Mouse (Mus musculus) midbrain, postnatal 0 days (tissue): ENCODE measurements around the gene Cacna1h. TPM values are rescaled to one million over a fixed set of nuclear protein-coding genes. Genes with fewer than 3 reads are reported as not detected.

Source experiments
- ATAC-seq: fragments of 200-750 bp; cut with Nextera tagmentation; 2 replicates; pipeline ENCODE4 v1.8.0; 2017; ENCODE audit warnings: moderate number of reproducible peaks, mild to moderate bottlenecking, moderate TSS enrichment, moderate library complexity; ENCODE audit not compliant: low FRiP score
- DNase-seq: peaks from one replicate; pipeline ENCODE4 v3.0.0-alpha.2; 2015; ENCODE audit warnings: low spot score
- H3K27ac ChIP-seq: fragments of 300-500 bp; sonication (generic); 2 replicates; pipeline ENCODE4 v1.5.1; 2014; ENCODE audit warnings: low read depth, mild to moderate bottlenecking, low read length, mixed read lengths
- H3K27me3 ChIP-seq: fragments of 300-500 bp; sonication (generic); 2 replicates; pipeline ENCODE4 v1.6.1; 2014; ENCODE audit warnings: low read length, control low read depth, mixed read lengths; ENCODE audit not compliant: insufficient read depth
- H3K36me3 ChIP-seq: fragments of 300-500 bp; sonication (generic); 2 replicates; pipeline ENCODE4 v1.6.1; 2014; ENCODE audit warnings: low read length, control low read depth, mixed read lengths; ENCODE audit not compliant: insufficient read depth
- H3K4me1 ChIP-seq: fragments of 300-500 bp; sonication (generic); 2 replicates; pipeline ENCODE4 v1.6.1; 2014; ENCODE audit warnings: mild to moderate bottlenecking, control low read depth, antibody characterized with exemption, low read length, mixed read lengths; ENCODE audit not compliant: insufficient read depth
- H3K4me2 ChIP-seq: fragments of 300-500 bp; sonication (generic); 2 replicates; pipeline ENCODE4 v1.6.1; 2014; ENCODE audit warnings: low read depth, mild to moderate bottlenecking, low read length, mixed read lengths; ENCODE audit not compliant: poor library complexity, severe bottlenecking
- H3K4me3 ChIP-seq: fragments of 300-500 bp; sonication (generic); 2 replicates; pipeline ENCODE4 v1.5.1; 2014; ENCODE audit warnings: low read depth, mild to moderate bottlenecking, low read length, moderate library complexity
- H3K9ac ChIP-seq: fragments of 300-500 bp; sonication (generic); replicated peaks from 2 replicates; pipeline ENCODE4 v1.6.1; 2014; ENCODE audit warnings: mild to moderate bottlenecking, low read length, moderate library complexity, mixed read lengths; ENCODE audit not compliant: poor library complexity, severe bottlenecking
- H3K9me3 ChIP-seq: fragments of 300-500 bp; sonication (generic); 2 replicates; pipeline ENCODE4 v1.6.1; 2016; ENCODE audit warnings: low read length, control low read depth
- CTCF ChIP-seq: IDR thresholded peaks from 2 replicates; pipeline ENCODE4 v1.5.1; 2016; ENCODE audit warnings: antibody characterized with exemption, mild to moderate bottlenecking
- WGBS: fragments of 180-500 bp; shearing (Covaris S2); extraction: QIAGEN DNeasy Blood & Tissue Kit; methylation state at CpG from one replicate; pipeline ENCODE4 v1.1.7; 2014; 5-methylcytosine and 5-hydroxymethylcytosine counted together
- polyA plus RNA-seq: library from polyadenylated mRNA; unstranded; fragments of >200 nt; fragmentation: Nextera tagmentation; extraction: Ambion mirVana; gene quantifications from 2 replicates; pipeline ENCODE4 v1.2.1, GENCODE M21; 2015
- total RNA-seq: library from RNA; depleted of rRNA; stranded (reverse); fragments of >200 nt; gene quantifications from 2 replicates; pipeline ENCODE4 v1.2.3, GENCODE M21; 2014

Cacna1h gene
- total and polyA plus RNA-seq, 2 experiments from 2014 or later, result 9.5 to 117 TPM

- WGBS, result 79% methylated on average over 6 of the region's 6 CpGs
- DNase-seq (no peak), ATAC-seq (no peak)
- no peak for TF ChIP-seq CTCF
- no peaks in the 10 kb centered on the region for H3K36me3 ChIP-seq
- H3K9ac ChIP-seq, result no peak overlapping the region
- H3K4me2 ChIP-seq, result no peak overlapping the region
- peaks cover 26% of the 10 kb centered on the region for H3K4me1 ChIP-seq
- H3K27me3 ChIP-seq, result no peaks in the 10 kb centered on the region
- 0 out of 2 replicates have a peak overlapping the region, but pooled peaks have one; percentile 43 for H3K27ac ChIP-seq
- no peak overlapping the region for H3K4me3 ChIP-seq
- no peaks in the 10 kb centered on the region for H3K9me3 ChIP-seq
Observed at GRCm38 (mm10) chr17:25410180-25410579, 23.4 kb downstream of the Cacna1h start.

GRCm38 (mm10) chr17:25409621-25410020 lies 24.0 kb downstream of the Cacna1h start:
- Histone ChIP-seq H3K4me3 (no peak overlapping the region), H3K27ac (no peak overlapping the region), H3K9me3 (no peaks in the 10 kb centered on the region), H3K4me2 (no peak overlapping the region), H3K36me3 (no peaks in the 10 kb centered on the region), H3K9ac (no peak overlapping the region), H3K27me3 (no peaks in the 10 kb centered on the region), H3K4me1 (peaks cover 31% of the 10 kb centered on the region)
- ATAC-seq (no peak), DNase-seq (no peak)
- no peak for TF ChIP-seq CTCF
- WGBS, result 46% methylated on average over 7 of the region's 7 CpGs

- no peak overlapping the region for H3K4me2 ChIP-seq
- no peaks in the 10 kb centered on the region for H3K9me3 ChIP-seq
- TF ChIP-seq CTCF, result no peak
- H3K27ac ChIP-seq, result no peak overlapping the region
- peaks cover 38% of the 10 kb centered on the region for H3K4me1 ChIP-seq
- H3K4me3 ChIP-seq, result no peak overlapping the region
- no peak for DNase-seq
- no peaks in the 10 kb centered on the region for H3K27me3 ChIP-seq
- H3K36me3 ChIP-seq, result no peaks in the 10 kb centered on the region
- ATAC-seq, result no peak
- no peak overlapping the region for H3K9ac ChIP-seq
- WGBS, result 83% methylated on average over 7 of the region's 7 CpGs
Observed at GRCm38 (mm10) chr17:25408302-25408999, 25.1 kb downstream of the Cacna1h start.

GRCm38 (mm10) chr17:25407352-25407751 lies 26.2 kb downstream of the Cacna1h start:
- Histone ChIP-seq H3K4me1 (peaks cover 40% of the 10 kb centered on the region), H3K27ac (peak overlapping the region; percentile 4; the same call in 1 of the 2 replicates), H3K4me2 (no peak overlapping the region), H3K9me3 (no peaks in the 10 kb centered on the region), H3K9ac (peak overlapping the region; percentile 0; the same call in 1 of the 2 replicates), H3K4me3 (no peak overlapping the region), H3K36me3 (no peaks in the 10 kb centered on the region), H3K27me3 (no peaks in the 10 kb centered on the region)
- ATAC-seq (no peak), DNase-seq (no peak)
- no peak for TF ChIP-seq CTCF
- 38% methylated on average over 4 of the region's 4 CpGs for WGBS

- Histone ChIP-seq H3K27ac (no peak overlapping the region), H3K9me3 (no peaks in the 10 kb centered on the region), H3K27me3 (no peaks in the 10 kb centered on the region), H3K4me3 (no peak overlapping the region), H3K36me3 (no peaks in the 10 kb centered on the region), H3K4me2 (no peak overlapping the region), H3K4me1 (peaks cover 40% of the 10 kb centered on the region), H3K9ac (no peak overlapping the region)
- ATAC-seq (no peak), DNase-seq (peak; percentile 33)
- 15% methylated on average over 6 of the region's 6 CpGs for WGBS
- TF ChIP-seq CTCF, result peak; percentile 61
Observed at GRCm38 (mm10) chr17:25406011-25406441, 27.6 kb downstream of the Cacna1h start.

- 10% methylated on average over 9 of the region's 10 CpGs for WGBS
- no peaks in the 10 kb centered on the region for H3K9me3 ChIP-seq
- H3K27me3 ChIP-seq, result no peaks in the 10 kb centered on the region
- peak overlapping the region; percentile 75; the same call in 1 of the 2 replicates for H3K27ac ChIP-seq
- no peak for TF ChIP-seq CTCF
- no peaks in the 10 kb centered on the region for H3K36me3 ChIP-seq
- no peak for ATAC-seq
- peaks cover 40% of the 10 kb centered on the region for H3K4me1 ChIP-seq
- no peak for DNase-seq
- no peak overlapping the region for H3K4me3 ChIP-seq
- no peak overlapping the region for H3K9ac ChIP-seq
- H3K4me2 ChIP-seq, result no peak overlapping the region
Observed at GRCm38 (mm10) chr17:25405224-25405895, 28.2 kb downstream of the Cacna1h start.
